Mouse (Mus musculus) stomach, postnatal 0 days (tissue): ENCODE results near the gene Cerk.

ENCODE experiments used
- CTCF ChIP-seq: IDR thresholded peaks from 2 replicates; pipeline ENCODE4 v1.5.1; 2016; ENCODE audit warnings: antibody characterized with exemption, low read depth, mild to moderate bottlenecking, moderate library complexity
- EP300 ChIP-seq: optimal IDR thresholded peaks from 2 replicates; pipeline ENCODE3; 2016; ENCODE audit warnings: antibody characterized with exemption

DNA sequence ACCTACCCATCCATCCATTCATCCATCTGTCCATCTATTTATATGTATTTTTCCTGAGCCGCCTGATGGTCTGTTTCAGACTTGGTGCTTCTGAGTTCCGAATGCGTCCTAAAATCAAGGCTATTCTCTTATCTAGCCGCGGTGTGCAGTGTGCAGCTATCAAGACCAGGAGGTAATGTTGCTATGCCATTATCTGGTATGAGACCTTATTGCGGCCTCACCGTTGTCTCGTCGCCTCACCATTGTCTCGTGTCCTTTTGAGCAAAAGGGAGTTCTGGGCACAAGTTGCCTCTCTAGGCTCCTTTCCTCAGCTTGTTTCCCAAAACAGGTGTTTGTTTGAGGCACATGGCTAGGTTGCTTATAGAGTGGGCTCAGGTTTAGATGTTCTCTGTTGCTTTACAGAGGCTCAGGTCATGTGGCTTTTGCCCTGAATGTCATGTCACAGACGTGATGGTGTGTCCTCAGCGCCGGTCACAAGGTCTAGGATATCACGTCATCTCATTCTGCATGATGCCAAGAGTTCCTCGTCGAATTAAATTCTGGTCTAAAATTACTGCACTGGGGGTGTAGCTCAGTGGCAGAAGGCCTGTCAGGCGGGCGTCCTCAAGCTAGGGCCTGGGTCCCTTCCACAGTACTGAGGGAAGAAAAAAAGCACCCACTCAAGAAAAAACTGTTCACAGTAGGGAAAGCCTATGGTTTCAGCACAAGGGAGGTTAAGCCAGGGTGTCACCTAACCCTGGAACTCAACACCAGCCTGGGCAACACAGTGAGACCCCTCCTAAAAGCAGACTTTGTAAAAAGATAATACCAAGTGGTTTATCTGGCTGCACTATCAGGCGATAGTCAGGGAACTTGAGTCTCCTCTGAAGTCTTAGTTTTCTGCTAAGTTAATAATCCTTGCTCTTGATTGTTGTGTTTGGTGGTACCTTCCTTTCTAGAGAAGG is 81.3 kb downstream of the Cerk start:
- no peak for TF ChIP-seq CTCF
- no peak for TF ChIP-seq EP300
